Mouse (Mus musculus) macrophage (primary cell): ENCODE results near the gene Wdr11. TPM values are rescaled to one million over a fixed set of nuclear protein-coding genes. Genes with fewer than 3 reads are reported as not detected.

Source experiments
- H3K27ac ChIP-seq: fragments of 350-480 bp; formaldehyde crosslinking; 2 replicates; pipeline ENCODE4 v1.9.0; 2021
- H3K36me3 ChIP-seq: fragments of 350-480 bp; formaldehyde crosslinking; 2 replicates; pipeline ENCODE4 v1.9.0; 2021; ENCODE audit errors: inconsistent target
- H3K4me3 ChIP-seq: fragments of 350-480 bp; formaldehyde crosslinking; 2 replicates; pipeline ENCODE4 v1.9.0; 2021; ENCODE audit errors: inconsistent target
- H3K79me2 ChIP-seq: fragments of 350-480 bp; formaldehyde crosslinking; 2 replicates; pipeline ENCODE4 v1.9.0; 2021; ENCODE audit errors: inconsistent target
- WGBS: methylation state at CpG from one replicate; pipeline ENCODE4 v1.1.7; 2026; ENCODE audit warnings: inconsistent platforms; ENCODE audit not compliant: missing documents; 5-methylcytosine and 5-hydroxymethylcytosine counted together
- polyA plus RNA-seq: library from polyadenylated mRNA; stranded (reverse); fragments of 250-400 nt; gene quantifications from 3 replicates; pipeline ENCODE4 v1.2.4, GENCODE M21; 2018; ENCODE audit warnings: inconsistent platforms

The Wdr11 gene
- polyA plus RNA-seq, 1 experiment from 2014 or later: 42.8 TPM

GRCm38 (mm10) chr7:129639006-129639405 lies 47.3 kb downstream of the Wdr11 start:
- peaks cover 28% of the 10 kb centered on the region for H3K36me3 ChIP-seq
- 92% methylated on average over 5 of the region's 5 CpGs for WGBS
- no peaks in the 10 kb centered on the region for H3K79me2 ChIP-seq
- no peak overlapping the region for H3K27ac ChIP-seq
- H3K4me3 ChIP-seq: no peak overlapping the region

GRCm38 (mm10) chr7:129639833-129640232 lies 48.2 kb downstream of the Wdr11 start:
- no peaks in the 10 kb centered on the region for H3K79me2 ChIP-seq
- peaks cover 20% of the 10 kb centered on the region for H3K36me3 ChIP-seq
- no peak overlapping the region for H3K4me3 ChIP-seq
- no peak overlapping the region for H3K27ac ChIP-seq
- WGBS: 93% methylated on average over 6 of the region's 6 CpGs

- WGBS: 90% methylated on average over 4 of the region's 4 CpGs
- H3K27ac ChIP-seq: no peak overlapping the region
- no peak overlapping the region for H3K4me3 ChIP-seq
- no peaks in the 10 kb centered on the region for H3K79me2 ChIP-seq
- H3K36me3 ChIP-seq: no peaks in the 10 kb centered on the region
Measured at GRCm38 (mm10) chr7:129643290-129643689, 51.6 kb downstream of the Wdr11 start.

- WGBS: 83% methylated on average over 7 of the region's 7 CpGs
- Histone ChIP-seq H3K79me2 (no peaks in the 10 kb centered on the region), H3K27ac (no peak overlapping the region), H3K36me3 (no peaks in the 10 kb centered on the region), H3K4me3 (no peak overlapping the region)
Measured at GRCm38 (mm10) chr7:129647798-129648197, 56.1 kb downstream of the Wdr11 start.

GRCm38 (mm10) chr7:129648938-129649337 lies 57.3 kb downstream of the Wdr11 start:
- Histone ChIP-seq H3K27ac (no peak overlapping the region), H3K4me3 (no peak overlapping the region), H3K36me3 (no peaks in the 10 kb centered on the region), H3K79me2 (no peaks in the 10 kb centered on the region)
- 2% methylated on average over 6 of the region's 6 CpGs for WGBS

- 97% methylated on average over 5 of the region's 5 CpGs for WGBS
- no peaks in the 10 kb centered on the region for H3K36me3 ChIP-seq
- no peaks in the 10 kb centered on the region for H3K79me2 ChIP-seq
- H3K4me3 ChIP-seq: no peak overlapping the region
- no peak overlapping the region for H3K27ac ChIP-seq
Measured at GRCm38 (mm10) chr7:129650717-129651116, 59.1 kb downstream of the Wdr11 start.

GRCm38 (mm10) chr7:129651781-129652180 lies 60.1 kb downstream of the Wdr11 start:
- no peak overlapping the region for H3K4me3 ChIP-seq
- WGBS: 84% methylated on average over 7 of the region's 7 CpGs
- H3K36me3 ChIP-seq: no peaks in the 10 kb centered on the region
- no peaks in the 10 kb centered on the region for H3K79me2 ChIP-seq
- no peak overlapping the region for H3K27ac ChIP-seq

GRCm38 (mm10) chr7:129652901-129653460 lies 61.3 kb downstream of the Wdr11 start:
- WGBS: 87% methylated on average over 7 of the region's 9 CpGs
- Histone ChIP-seq H3K4me3 (no peak overlapping the region), H3K79me2 (no peaks in the 10 kb centered on the region), H3K36me3 (no peaks in the 10 kb centered on the region), H3K27ac (no peak overlapping the region)

GRCm38 (mm10) chr7:129653791-129654271 lies 62.2 kb downstream of the Wdr11 start:
- no peaks in the 10 kb centered on the region for H3K79me2 ChIP-seq
- no peak overlapping the region for H3K4me3 ChIP-seq
- 18% methylated on average over 11 of the region's 11 CpGs for WGBS
- H3K27ac ChIP-seq: no peak overlapping the region
- H3K36me3 ChIP-seq: no peaks in the 10 kb centered on the region

- 86% methylated on average over 12 of the region's 12 CpGs for WGBS
- Histone ChIP-seq H3K79me2 (no peaks in the 10 kb centered on the region), H3K27ac (no peak overlapping the region), H3K36me3 (no peaks in the 10 kb centered on the region), H3K4me3 (no peak overlapping the region)
Measured at GRCm38 (mm10) chr7:129654923-129655322, 63.3 kb downstream of the Wdr11 start.

GRCm38 (mm10) chr7:129655604-129656226 lies 64.1 kb downstream of the Wdr11 start:
- Histone ChIP-seq H3K27ac (no peak overlapping the region), H3K36me3 (no peaks in the 10 kb centered on the region), H3K79me2 (no peaks in the 10 kb centered on the region), H3K4me3 (no peak overlapping the region)
- WGBS: 91% methylated on average over 14 of the region's 14 CpGs

- no peaks in the 10 kb centered on the region for H3K79me2 ChIP-seq
- H3K4me3 ChIP-seq: no peak overlapping the region
- no peak overlapping the region for H3K27ac ChIP-seq
- no peaks in the 10 kb centered on the region for H3K36me3 ChIP-seq
- 91% methylated on average over 8 of the region's 8 CpGs for WGBS
Measured at GRCm38 (mm10) chr7:129657867-129658266, 66.2 kb downstream of the Wdr11 start.

- Histone ChIP-seq H3K36me3 (no peaks in the 10 kb centered on the region), H3K4me3 (no peak overlapping the region), H3K79me2 (no peaks in the 10 kb centered on the region), H3K27ac (no peak overlapping the region)
- WGBS: 96% methylated on average over 8 of the region's 8 CpGs
Measured at GRCm38 (mm10) chr7:129659755-129660154, 68.1 kb downstream of the Wdr11 start.

GRCm38 (mm10) chr7:129660546-129660945 lies 68.9 kb downstream of the Wdr11 start:
- no peak overlapping the region for H3K27ac ChIP-seq
- no peaks in the 10 kb centered on the region for H3K79me2 ChIP-seq
- 96% methylated on average over 9 of the region's 9 CpGs for WGBS
- H3K36me3 ChIP-seq: no peaks in the 10 kb centered on the region
- H3K4me3 ChIP-seq: no peak overlapping the region

- H3K79me2 ChIP-seq: no peaks in the 10 kb centered on the region
- no peaks in the 10 kb centered on the region for H3K36me3 ChIP-seq
- no peak overlapping the region for H3K4me3 ChIP-seq
- no peak overlapping the region for H3K27ac ChIP-seq
- WGBS: 84% methylated on average over 16 of the region's 16 CpGs
Measured at GRCm38 (mm10) chr7:129662051-129662789, 70.6 kb downstream of the Wdr11 start.
